Mouse (Mus musculus): ENCODE data around the gene Gm10912.
A peak's percentile ranks its signal among the peaks of the same experiment; 100 is the strongest.
"Not testable (repeated sequence)": the region's sequence is repeated elsewhere in the genome, so short reads cannot be mapped to it uniquely, and the experiment has no call there.

Gm10912 gene

GRCm38 (mm10) chr2:104069704-104070185 is 4.1 kb downstream of the Gm10912 start, which contains the start of gene Cd59b:
Gene Cd59b (plus strand): TSS chr2:104069849.
- peak; percentile 22 for DNase-seq

DNA sequence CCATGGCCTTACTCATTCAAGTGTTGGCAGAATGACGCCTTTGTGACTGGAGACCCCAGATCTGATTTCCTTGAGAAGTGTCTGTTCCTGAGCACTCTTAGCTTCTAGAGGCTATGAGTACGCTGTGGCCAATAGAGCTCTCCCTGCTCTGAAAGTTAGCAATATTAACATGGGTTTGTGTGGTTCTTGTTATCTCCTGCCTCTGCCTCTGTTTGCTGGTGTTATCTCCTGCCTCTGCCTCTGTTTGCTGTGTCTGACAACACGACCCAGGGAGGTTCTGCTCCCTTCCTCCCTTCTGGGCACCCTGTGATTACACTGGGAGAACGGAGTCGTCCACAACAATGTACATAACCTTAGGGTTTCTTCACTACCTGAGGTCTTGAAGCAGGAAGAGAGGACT is 12.7 kb downstream of the Gm10912 start:
- not testable (repeated sequence) for DNase-seq

DNA sequence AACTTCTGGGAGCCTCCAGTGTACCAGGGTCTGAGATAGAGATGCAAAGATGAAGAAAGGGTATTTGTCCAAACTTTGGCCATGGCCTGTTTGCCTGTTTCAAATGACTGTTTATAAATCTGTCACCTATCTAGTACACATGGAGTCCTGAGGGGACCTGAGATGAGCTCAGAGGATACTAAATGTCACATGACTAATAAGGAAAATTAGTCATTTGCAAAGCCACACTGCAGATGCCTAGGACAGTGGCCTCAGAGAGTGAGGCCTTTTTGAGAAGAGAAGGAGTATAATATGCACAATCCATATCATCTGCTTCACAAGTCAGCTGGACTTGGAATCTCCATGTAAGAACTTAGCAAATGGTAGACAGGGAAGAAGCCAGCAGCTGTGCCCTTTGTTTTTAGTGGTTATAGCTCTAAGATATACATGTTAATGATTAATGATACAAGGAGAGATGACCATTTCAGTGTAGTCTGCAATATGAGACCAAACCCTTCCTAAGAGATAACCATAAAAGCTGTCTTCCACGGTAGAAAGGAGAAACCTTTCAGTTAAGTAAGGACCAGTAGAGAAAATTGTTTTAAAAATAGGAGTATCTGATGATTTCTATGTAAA is 15.9 kb downstream of the Gm10912 start:
- not testable (repeated sequence) for DNase-seq

GRCm38 (mm10) chr2:104082474-104082873 is 16.8 kb downstream of the Gm10912 start:
- DNase-seq: no peak

- not testable (repeated sequence) for DNase-seq
These were observed 18.4 kb downstream of the Gm10912 start for GRCm38 (mm10) chr2:104084027-104084426.

DNA sequence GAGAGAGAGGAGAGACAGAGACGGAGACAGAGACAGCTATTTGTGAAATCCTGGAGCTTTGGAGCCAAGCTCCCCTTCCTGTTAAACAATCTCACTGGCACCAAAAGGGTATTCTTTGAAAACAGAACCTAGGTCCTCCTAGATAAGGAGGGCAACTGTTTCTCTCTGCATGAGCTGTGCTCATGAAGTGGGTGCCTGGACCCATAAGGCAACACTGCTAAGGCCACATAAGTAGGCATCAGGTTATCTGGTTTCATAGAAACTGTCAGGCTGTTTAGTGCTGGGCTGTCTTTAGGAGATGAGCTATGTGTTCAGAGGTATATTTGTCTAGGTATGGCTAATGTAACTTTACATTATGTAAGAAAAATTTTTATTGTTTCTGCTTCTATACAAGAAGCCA is 21.9 kb downstream of the Gm10912 start:
- DNase-seq: not testable (repeated sequence)

DNA sequence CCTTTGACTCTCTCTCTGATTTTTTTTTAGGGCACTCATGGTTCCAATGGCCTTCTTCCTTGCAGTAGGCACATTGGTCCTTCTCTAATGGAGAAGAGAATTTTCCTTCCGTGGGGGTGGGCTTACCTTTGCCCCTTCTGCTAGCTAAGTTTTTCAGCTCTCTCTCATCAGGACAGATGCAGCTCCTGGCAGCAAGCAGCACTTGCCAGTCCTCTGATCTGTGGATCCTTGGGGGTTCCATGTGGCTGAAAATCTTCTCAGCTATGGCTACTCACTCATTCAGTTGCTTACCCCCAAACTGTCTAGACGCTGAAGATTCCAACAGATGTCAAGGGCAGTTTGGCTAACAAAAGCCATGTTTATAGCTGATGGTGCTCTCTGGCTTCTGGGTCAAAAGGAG is 27.7 kb downstream of the Gm10912 start:
- no peak for DNase-seq

DNA sequence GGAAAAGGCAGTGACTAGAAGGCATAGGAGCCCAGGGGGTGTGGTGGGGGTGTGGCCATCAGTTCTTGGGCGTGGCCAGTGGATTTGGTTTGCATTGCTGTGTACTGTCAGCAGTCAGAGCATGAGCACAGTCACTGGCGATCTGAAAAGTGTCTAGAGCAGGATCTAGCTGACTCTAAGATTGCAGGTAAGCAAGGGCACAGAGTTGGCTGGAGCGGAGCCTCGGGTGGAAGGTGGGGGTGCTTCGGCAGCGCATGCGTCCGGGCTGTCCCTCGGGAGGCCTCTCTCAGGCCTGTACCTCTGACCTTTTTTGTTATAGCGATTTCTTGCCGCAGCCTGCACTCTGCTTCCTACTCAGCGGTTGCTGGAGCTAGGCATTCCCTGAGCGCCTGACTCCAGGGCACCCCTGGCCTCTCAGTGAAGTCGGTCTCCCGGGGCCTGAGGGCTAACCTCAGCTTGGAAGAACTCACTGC is 30.2 kb downstream of the Gm10912 start, which contains the start of gene Cd59a:
TSS of gene Cd59a (plus strand) at position 61 of the 473 bp plus-strand sequence.
- DNase-seq: peak; percentile 64

- DNase-seq: no peak
These were observed 30.6 kb downstream of the Gm10912 start for GRCm38 (mm10) chr2:104096256-104096655.

DNA sequence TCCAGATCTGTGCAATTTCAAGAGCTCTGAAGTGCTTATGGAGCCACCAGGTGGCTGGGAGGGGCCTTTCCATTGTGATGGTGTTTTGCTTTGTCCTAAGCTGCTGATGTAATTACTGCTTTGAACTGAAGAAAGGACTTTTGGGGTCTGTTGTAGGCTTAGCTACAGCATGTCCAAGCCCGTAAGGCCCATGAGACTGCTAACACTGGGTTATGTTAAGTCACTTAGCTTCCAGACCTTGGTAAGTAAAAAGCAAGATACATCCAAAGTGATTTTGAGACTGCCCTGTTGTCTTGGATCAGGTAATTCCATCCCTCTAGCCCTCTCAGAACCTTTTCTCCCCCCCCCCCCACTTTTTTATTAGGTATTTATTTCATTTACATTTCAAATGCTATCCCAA is 31.2 kb downstream of the Gm10912 start:
- not testable (repeated sequence) for DNase-seq

DNA sequence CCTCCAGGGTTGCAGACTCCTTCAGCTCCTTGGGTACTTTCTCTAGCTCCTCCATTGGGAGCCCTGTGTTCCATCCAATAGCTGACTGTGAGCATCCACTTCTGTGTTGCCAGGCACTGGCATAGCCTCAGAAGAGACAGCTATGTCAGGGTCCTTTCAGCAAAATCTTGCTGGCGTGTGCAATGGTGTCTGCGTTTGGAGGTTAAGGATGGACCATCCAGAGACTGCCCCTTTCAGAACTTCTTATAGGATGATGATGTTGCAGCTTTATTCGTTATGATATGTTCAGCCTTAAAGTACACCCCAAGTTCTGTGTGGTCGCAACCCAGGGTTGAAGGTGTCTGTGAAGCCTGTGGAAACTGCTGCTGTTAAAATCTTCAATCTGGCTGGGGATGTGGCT is 31.8 kb downstream of the Gm10912 start:
- DNase-seq: not testable (repeated sequence)

DNA sequence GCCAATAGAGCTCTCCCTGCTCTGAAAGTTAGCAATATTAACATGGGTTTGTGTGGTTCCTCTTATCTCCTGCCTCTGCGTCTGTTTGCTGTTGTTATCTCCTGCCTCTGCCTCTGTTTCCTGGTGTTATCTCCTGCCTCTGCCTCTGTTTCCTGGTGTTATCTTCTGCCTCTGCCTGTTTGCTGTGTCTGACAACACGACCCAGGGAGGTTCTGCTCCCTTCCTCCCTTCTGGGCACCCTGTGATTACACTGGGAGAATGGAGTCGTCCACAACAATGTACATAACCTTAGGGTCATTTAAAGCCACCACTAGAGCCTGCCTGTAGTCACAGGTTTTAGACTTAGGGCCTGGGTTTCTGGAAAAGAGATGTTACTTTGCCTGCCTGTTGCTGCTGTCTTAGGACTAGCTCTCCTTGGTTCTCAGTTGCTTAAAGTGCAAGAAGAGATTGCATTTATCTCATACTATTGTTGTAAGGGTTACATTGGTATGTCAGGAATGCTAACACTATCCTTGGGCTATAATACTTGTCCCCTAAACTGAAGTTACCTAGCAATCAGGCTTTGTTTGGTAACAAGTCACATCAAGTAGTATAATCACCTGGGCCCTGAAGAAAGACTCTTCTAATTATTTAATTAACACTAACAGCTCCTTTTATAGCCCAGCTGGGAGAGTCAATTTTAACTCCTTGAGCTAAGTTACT is 33.1 kb downstream of the Gm10912 start:
- DNase-seq: no peak

DNA sequence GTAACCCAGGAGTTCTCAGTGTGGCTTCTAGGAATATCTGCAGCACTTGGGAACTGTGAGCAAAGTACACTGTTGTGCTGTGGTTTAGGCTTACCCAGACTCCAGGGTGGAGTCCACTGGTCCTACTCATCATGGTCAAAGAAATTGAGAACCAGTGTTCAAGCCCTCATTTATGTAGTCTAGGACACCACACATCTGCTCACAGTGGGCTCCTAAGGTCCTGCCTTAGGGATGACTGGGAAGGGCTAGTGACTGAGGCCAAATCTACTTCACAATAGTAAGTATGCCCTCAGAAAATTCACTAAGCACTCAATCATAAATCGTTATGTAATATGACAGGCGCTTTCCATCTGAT is 33.6 kb downstream of the Gm10912 start:
- DNase-seq: no peak

GRCm38 (mm10) chr2:104099946-104100345 is 34.3 kb downstream of the Gm10912 start:
- no peak for DNase-seq

DNA sequence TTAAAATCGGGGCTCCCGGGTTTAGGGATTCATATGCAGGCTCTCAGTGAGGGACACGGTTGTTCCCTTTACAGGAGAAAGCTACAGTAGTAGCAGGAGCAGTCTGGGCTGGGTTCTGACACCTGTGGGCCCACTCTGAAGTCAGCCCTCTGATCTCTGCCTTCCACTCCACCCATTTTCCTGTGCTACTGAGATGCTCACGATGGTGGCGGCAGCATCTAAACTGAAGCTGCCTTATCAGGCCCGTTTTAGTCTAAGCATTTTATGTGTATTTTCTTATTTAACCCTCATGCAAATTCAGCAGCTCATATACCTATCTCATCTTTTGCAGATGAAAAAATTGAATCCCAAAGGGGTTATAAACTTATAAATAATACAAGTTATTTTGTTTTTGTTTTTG is 39.2 kb downstream of the Gm10912 start:
- DNase-seq: no peak

GRCm38 (mm10) chr2:104109021-104109420 is 43.4 kb downstream of the Gm10912 start:
- DNase-seq: not testable (repeated sequence)

GRCm38 (mm10) chr2:104109528-104109927 is 43.9 kb downstream of the Gm10912 start:
- no peak for DNase-seq

- no peak for DNase-seq
These were observed 44.4 kb downstream of the Gm10912 start for GRCm38 (mm10) chr2:104110031-104110430.

GRCm38 (mm10) chr2:104111170-104111797 is 45.7 kb downstream of the Gm10912 start:
- DNase-seq: not testable (repeated sequence)

DNA sequence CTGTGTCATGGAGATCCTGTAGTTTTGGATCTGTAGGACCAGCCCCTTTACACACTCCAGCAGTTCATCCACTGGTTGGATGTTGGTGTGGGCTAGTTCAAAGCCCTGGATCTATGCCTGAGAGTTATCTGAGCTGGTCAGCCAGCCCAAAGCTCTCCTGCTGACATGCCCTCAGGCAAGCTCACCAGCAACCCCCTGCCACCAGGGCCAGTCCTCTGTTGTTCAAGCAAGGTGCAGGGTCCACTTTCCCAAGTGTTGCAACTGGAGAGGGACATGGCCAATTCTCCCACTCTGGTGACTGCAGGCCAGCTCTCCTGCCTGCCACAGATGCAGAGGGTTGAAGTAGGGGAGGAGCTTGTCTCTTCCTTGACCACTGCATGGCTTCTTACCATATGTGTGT is 47.9 kb downstream of the Gm10912 start:
- DNase-seq: not testable (repeated sequence)

GRCm38 (mm10) chr2:104114898-104115297 is 49.3 kb downstream of the Gm10912 start:
- DNase-seq: no peak
